Mouse (Mus musculus) G1E-ER4 (cell line): ENCODE results near the gene Gm19668. TPM values are rescaled to one million over a fixed set of nuclear protein-coding genes. Genes with fewer than 3 reads are reported as not detected.
"Not testable (repeated sequence)": the region's sequence is repeated elsewhere in the genome, so short reads cannot be mapped to it uniquely, and the experiment has no call there.

Experiments used
- GATA1 ChIP-seq: IDR thresholded peaks from one replicate; pipeline ENCODE4 v1.8.0; 2012; ENCODE audit warnings: low read length, inconsistent platforms
- polyA plus RNA-seq: library from polyadenylated mRNA; stranded (reverse); fragments of >175 nt; gene quantifications from 2 replicates; pipeline ENCODE4 v1.2.3, GENCODE M21; 2012

Gm19668 gene
- polyA plus RNA-seq, result not detected in 2 replicates

DNA sequence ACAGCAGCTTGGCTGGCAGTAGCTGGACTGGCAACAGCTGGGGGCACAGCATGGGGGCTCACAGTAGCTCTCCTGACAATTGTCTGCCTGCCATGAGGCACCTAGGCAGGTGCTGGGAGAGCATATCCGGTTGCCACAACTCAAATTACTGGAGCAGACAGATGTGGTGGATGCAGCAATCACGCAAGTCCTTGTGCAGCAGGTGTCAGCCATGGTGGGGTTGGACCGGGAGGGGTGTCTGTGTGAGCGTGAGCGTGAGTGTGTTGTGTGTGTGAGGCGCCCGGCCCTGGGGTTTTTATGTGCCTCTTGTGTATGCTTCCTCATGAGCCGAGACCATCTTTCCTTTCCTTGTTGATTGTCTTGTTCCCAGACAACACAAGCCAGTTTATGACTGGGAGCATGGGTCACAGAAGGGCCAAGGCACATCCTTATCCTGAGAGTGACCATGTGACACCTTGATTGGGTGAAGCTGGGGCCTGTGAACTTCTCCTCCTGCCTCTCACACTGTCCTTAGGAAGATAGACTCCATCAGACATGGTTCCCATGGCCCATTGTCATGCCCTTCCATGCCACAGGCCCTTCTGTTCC, at the start of gene Gm19668:
Gene Gm19668 (minus strand): TSS at position 213 of the 588 bp plus-strand sequence.
- TF ChIP-seq GATA1, result no peak

DNA sequence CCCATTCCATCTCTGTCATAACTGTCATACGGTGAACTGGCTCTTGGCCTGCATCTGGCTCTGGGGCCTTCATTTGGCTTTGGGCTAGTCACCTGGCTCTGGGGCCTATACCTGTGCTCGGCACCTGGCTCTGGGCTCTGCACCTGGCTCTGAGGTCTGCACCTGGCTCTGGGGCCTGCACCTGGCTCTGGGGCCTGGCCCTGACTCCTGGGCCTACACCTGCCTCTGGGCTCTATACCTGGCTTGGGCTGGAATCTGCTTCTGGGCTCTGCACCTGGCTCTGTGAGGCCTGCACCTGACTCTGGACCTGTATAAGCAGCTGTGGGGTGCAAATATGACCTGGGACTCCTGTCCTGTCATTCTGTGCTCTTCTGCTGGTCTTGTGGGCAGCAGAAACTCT, 48.6 kb upstream of the Gm19668 start:
- no peak for TF ChIP-seq GATA1

DNA sequence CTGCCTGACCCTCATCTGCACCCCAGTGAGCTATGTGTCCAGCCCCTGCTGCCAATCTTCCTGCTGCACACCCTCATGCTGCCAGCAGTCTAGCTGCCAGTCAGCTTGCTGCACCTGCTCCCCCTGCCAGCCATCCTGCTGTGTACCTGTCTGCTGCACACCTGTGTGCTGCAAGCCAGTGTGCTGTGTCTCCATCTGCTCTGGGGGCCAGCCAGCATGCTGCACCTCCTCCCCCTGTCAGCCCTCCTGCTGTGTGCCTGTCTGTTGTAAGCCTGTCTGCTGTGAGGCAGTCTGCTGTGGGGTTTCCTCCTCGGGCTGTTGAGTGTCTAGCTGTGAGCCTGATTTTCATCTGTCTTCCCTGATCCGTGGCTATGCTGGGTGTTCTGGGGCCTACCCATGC, 48.0 kb upstream of the Gm19668 start:
- TF ChIP-seq GATA1, result no peak

DNA sequence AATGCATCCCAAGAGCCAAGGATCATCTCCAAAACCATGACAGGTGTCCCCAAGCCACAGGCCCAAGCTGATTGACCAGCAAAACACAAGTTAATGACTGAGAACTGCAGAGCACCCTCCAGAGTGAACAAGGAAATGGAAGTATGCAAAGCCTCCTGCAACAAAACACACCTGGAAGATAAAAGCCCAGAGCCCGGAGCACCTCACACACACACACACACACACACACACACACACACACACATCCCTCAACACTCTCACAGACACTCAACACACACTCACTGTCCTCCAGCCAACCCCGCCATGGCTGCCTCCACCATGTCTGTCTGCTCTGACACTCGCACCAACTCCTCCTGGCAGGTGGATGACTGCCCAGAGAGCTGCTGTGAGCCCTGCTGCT, 47.6 kb upstream of the Gm19668 start, which contains the start of gene Gm36176:
Gene Gm36176 (plus strand): TSS at position 301 of the 400 bp plus-strand sequence.
- no peak for TF ChIP-seq GATA1

DNA sequence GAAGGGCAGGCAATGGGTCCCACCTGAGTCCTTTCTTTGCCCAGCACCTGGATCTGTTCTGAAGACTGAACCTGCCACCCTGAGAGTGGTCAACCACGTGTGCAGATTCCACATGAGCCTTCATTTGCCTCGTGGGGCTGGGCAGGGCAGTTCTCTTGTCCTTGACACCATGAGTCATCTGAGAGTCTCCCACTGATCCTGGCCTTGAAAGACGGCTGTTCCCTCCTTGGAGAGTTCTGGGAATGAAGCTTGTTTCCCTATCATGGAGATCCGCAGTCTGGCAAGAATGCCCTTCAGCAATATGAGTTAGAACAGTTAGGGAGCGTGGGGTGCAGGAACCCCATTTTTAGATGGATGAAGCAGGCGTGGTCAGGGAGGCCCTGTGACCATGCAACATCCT, 40.1 kb upstream of the Gm19668 start:
- no peak for TF ChIP-seq GATA1

DNA sequence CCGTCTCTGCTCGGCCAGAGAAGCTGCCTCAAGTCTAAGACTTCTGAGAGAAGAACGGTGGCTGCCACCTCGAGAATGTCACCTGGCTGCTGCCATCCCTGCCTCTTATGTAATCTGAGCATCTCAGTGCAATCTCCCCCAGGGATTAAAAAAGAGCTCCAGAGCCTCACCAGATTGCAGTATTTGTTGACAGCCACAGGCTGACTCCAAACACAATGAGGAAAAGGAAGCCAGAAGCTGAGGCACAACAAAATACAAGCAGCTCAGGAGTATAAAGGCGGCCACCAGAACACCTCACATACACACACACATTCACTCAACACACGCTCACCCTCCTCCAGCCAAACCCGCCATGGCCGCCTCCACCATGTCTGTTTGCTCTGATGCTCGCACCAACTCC, 36.7 kb upstream of the Gm19668 start, which contains the start of gene Krtap10-10:
Gene Krtap10-10 (plus strand): TSS at position 301 of the 400 bp plus-strand sequence.
- TF ChIP-seq GATA1, result no peak

DNA sequence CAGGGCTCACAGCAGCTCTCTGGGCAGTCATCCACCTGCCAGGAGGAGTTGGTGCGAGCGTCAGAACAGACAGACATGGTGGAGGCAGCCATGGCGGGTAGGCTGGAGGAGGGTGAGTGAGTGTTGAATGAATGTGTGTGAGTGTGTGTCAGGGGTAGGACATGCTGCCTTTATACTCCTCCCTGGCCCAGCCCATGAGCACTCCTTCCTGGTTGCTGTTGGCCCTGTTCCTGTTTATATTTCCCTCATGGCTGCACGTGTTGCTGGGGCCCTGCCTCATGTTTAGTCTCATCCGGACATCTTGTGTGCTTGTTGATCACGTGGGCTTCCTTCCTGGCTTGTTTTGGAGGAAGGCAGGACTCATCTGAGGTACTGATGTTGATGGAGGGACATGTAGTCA, 28.0 kb upstream of the Gm19668 start, which contains the start of gene Krtap10-4:
Gene Krtap10-4 (minus strand): TSS at position 145 of the 400 bp plus-strand sequence.
- no peak for TF ChIP-seq GATA1

DNA sequence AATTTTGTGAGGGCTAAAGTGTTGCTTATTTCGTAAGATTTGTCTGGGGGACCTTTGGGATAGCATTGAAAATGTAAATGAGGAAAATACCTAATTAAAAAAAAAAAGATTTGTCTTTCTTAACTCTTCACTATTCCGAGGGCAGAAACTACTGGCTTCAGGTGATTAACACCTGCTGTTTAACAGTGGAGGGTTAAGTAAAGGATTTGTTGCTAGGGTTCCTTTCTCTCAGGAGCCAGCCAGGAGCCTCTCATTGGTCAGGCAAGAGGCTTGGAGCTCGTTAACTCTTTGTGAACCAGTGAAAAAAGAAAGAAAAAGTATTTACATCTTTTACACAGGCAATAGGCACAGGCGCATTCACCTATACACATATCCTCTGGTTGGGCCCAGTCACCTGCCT, 20.3 kb upstream of the Gm19668 start:
- TF ChIP-seq GATA1, result no peak

DNA sequence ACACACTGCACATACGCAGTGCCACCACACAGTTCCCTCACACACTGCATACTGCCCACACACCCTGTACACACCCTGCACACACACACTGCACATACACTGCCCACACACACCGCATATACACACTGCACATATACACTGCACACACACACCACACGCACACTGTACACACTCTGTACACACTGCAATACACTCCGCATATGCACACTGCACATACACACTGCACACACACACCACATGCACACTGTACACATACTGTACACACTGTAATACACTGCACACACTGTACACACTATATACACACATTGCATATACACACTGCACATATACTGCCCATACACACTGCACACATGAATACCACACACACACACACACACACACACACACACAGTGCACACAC, 19.6 kb upstream of the Gm19668 start:
- no peak for TF ChIP-seq GATA1

DNA sequence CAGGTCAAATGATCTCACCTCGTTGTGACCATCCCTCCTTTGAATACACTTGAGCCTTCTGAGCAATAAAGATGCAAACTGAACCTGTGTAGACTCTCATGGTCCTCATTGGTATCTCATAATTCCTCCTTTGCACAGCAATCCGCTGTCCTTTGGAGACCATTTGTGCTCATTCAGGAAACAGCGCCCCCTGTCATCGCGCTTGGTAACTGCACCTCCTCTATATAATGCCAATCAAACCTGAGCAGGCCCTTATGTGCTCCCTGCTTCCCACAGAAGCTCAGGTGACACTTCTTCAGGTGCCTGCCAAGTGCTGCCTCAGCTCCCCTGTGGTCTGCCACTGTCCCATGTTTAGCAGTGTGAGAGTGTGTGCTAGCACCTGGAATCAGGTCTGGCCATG, 16.6 kb upstream of the Gm19668 start:
- no peak for TF ChIP-seq GATA1

DNA sequence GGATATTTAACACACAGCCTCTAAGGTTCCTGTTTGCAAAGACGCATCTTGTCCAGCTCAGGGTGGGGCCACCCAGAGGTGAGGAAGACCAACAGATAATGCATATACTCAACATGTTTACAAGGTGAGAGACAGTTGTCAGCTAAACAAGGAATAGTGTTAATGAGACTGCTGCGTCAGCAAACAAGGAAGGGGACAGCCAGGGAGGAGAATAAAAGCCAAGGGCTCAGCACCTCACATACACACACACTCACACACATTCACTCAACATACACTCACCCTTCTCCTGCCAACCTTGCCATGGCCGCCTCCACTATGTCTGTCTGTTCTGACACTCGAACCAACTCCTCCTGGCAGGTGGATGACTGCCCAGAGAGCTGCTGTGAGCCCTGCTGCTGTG, 15.4 kb upstream of the Gm19668 start, which contains the start of gene Gm2696:
Gene Gm2696 (plus strand): TSS at position 301 of the 400 bp plus-strand sequence.
- no peak for TF ChIP-seq GATA1

DNA sequence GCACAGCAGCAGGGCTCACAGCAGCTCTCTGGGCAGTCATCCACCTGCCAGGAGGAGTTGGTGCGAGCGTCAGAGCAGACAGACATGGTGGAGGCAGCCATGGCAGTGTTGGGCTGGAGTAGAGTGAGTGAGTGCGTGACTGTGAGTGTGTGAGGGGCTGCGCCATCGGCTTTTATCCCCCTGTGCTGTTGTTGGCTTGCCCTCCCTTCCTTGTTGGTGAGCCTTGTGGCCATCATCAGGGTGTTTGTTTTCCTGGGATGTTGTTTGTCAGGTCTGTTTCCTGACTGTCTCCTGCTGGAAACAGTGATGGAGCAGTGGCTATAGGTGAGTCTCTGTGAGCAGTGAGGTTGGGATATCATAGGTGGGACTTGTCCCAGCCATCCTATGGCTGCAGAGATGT, 12.8 kb upstream of the Gm19668 start, which contains the start of gene Gm9507:
Gene Gm9507 (minus strand): TSS at position 101 of the 400 bp plus-strand sequence.
- no peak for TF ChIP-seq GATA1

DNA sequence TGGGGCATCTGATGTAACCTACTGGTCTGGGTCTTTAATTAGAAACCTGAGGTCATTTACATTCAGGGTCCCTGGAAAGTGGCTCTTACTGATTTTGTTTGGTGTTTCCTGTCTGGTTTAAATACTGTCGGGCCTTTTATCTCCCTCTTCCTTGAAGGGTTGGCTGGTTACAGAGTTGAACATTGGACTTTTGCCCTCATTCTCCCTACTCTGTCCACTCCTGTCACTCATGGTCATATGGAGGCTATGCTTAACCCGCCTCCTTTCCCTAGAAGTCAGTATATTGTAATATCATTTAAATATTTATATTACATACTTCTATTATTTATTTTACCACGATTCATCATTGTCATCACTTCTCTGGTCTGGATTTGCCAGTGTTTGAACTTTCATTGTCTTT, 5.2 kb upstream of the Gm19668 start:
- TF ChIP-seq GATA1, result no peak

DNA sequence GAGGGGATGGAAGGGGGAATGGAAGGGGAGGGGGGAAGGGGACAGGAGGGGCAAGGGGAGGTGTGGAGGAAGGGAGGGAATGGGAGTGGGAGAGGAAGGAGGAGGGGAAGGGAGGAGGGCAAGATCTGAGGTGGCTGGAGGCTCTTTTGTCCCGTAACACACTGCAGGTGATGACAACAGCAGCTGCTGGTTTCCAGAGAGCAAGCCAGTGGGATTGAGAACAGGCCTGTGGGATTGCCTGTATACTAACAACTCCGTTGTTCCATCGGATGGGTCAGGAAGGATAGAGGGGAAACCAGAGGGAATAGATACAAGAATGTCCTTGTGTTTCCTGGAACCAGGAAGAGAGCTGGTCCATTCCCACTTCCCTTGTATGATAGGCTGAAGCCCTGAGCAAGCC, 1.3 kb downstream of the Gm19668 start:
- no peak for TF ChIP-seq GATA1

DNA sequence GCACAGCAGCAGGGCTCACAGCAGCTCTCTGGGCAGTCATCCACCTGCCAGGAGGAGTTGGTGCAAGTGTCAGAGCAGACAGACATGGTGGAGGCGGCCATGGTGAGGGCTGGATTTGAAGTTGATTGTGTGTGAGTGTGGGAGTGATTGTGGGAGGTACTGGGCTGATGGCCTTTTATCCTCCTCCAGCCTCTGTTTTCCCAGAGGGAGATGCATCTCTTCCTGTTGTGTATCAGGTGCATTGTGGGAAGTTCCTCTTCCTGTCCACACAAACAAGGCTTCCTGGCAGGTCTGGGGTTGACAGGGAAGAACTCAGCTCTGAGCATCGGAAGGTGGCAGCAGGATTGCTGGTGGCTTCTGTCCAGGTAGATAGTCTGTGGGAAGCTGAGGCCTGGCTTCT, 4.0 kb downstream of the Gm19668 start, which contains the start of gene Gm9639:
Gene Gm9639 (minus strand): TSS at position 101 of the 400 bp plus-strand sequence.
- no peak for TF ChIP-seq GATA1

DNA sequence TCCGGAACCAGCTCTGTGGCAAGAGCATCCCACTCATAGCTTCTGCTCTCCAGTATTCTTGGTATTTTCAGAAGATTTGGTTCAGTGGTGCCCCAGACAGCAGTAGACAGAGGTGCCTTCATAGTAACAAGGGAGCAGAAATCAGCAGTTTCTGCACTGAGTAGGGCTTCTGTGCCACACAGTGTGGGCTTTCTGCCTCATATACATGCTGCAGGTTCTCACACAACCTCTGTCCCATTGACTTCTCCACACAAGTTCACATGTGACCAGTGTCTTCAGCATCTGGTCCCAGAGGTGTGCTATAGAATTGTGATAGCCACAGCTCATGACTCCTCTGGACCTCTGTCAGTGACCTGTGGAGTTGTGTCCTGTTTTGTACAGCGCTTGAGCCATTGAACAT, 10.3 kb downstream of the Gm19668 start:
- no peak for TF ChIP-seq GATA1

DNA sequence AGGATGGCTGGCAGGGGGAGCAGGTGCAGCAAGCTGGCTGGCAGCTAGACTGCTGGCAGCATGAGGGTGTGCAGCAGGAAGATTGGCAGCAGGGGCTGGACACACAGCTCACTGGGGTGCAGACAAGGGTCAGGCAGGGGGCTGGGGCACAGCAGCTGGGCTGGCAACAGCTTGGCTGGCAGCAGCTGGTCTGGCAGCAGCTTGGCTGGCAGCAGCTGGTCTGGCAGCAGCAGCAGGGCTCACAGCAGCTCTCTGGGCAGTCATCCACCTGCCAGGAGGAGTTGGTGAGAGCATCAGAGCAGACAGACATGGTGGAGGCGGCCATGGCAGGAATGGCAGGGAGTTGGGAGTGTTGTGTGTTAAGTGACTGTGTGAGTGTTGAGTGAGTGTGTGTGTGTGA, 11.1 kb downstream of the Gm19668 start, which contains the start of gene Gm7137:
Gene Gm7137 (minus strand): TSS at position 325 of the 400 bp plus-strand sequence.
- TF ChIP-seq GATA1, result not testable (repeated sequence)

DNA sequence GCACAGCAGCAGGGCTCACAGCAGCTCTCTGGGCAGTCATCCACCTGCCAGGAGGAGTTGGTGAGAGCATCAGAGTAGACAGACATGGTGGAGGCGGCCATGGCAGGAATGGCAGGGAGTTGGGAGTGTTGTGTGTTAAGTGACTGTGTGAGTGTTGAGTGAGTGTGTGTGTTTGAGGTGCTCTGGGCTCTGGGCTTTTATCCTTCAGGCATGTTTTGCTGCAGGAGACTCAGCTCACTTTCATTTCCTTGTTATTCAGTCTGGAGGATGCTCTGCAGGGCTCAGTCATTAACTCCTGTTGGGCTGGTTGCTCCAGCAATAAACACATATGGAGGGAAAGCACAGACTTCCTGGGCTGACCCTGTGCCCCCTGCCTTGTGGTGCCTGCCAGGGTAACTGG, 16.5 kb downstream of the Gm19668 start, which contains the start of gene Gm3250:
Gene Gm3250 (minus strand): TSS at position 101 of the 400 bp plus-strand sequence.
- not testable (repeated sequence) for TF ChIP-seq GATA1
